Mouse (Mus musculus) activated CD4-positive, CD25-positive, alpha-beta regulatory T cell, adult 4 months (primary cell): Measurements from ENCODE around the gene Stat3. TPM values are rescaled to one million over a fixed set of nuclear protein-coding genes. Genes with fewer than 3 reads are reported as not detected.

Source experiments
- ATAC-seq: one replicate; pipeline ENCODE4 v1.8.0; 2017
- polyA plus RNA-seq, 2 experiments: library from polyadenylated mRNA; unstranded; fragments of 100-300 nt; shearing (Covaris generic); gene quantifications; one replicate each; pipeline ENCODE4 v1.2.1; 2017

Stat3 gene
- polyA plus RNA-seq, 2 experiments from 2014 or later = 71.0 to 82.0 TPM

- no peak for ATAC-seq
These were observed 24.3 kb upstream of the Stat3 start for GRCm38 (mm10) chr11:100963647-100964046.

GRCm38 (mm10) chr11:100962371-100962911 is 23.1 kb upstream of the Stat3 start:
- ATAC-seq = no peak

- no peak for ATAC-seq
These were observed 21.2 kb upstream of the Stat3 start for GRCm38 (mm10) chr11:100960540-100960939.

DNA sequence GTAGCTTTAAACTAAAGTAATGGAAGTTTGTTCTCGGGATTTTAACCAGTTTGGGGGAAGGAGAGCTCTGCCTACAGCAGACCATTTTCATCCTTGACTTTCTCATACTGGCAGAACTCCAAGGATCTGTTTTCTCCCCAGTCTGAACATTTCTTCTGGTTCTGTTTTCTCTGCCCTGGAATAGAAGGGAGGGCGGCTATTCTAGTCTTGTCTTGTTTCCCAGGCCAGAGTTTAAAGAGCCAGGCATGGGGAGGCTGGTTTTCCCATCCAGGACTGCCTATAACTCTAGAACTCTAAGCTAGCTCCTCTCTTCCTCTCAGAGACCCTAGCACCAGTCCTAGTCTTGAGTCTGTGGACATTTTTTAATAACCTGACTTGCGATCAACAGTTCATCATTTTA is 20.5 kb upstream of the Stat3 start:
- no peak for ATAC-seq

DNA sequence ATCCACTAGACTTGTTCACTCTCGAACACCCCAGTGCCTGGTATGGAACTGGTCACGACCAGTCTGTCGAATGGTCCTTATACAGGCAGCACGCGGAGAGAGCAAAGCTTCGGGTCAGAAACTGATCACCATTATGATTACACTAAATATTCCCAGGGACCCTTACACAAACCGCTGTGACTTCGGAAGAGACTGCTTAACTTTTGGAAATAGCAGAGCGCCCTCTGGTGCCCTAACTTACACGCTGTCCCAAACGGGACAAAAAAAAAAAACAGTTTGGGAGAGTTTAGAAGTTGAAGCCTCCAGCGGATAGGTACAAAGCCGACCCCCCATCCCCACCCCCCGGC is 20.1 kb upstream of the Stat3 start:
- ATAC-seq = no peak

DNA sequence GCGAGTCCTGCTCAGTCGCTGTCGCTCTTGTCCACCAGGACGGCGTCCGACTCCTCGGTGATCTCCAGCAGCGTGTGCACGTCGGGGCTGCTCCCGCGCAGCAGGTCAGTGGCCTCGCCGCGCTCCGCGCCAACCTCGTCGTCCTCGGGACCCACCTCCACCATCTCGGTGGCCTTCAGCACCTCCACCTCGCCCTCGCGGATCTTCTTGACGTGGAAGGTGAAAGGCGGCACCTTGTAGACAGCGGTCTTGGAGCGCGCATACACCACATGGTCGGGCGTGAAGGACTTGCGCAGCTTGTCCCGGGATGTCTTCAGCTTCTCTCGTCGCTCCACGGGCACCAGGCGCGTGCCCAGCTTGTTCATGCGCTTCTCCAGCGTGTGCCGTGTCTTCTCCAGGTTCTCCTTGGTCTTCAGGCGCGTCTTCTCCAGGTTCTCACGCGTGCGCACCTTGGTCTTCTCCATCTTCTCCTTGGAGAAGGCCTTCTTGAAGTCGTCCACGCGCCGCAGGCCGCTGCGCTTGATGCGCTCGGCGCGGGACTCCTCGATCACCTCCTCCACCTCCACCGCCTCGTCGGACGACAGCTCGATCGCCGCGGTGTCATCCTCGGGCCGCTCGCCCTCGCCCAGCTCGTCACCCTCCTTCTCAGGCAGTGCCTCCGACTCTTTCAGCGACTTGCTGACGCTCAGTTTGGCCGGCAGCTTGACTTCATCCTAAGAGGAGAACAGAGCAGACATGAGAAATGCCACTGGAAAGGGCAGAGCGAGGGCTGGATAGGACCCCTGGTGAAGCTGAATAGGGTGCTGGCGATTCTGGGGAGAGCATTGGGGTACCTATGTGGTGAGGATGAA is 19.5 kb upstream of the Stat3 start:
- ATAC-seq = no peak

- ATAC-seq = no peak
These were observed 18.7 kb upstream of the Stat3 start for GRCm38 (mm10) chr11:100957915-100958469.

DNA sequence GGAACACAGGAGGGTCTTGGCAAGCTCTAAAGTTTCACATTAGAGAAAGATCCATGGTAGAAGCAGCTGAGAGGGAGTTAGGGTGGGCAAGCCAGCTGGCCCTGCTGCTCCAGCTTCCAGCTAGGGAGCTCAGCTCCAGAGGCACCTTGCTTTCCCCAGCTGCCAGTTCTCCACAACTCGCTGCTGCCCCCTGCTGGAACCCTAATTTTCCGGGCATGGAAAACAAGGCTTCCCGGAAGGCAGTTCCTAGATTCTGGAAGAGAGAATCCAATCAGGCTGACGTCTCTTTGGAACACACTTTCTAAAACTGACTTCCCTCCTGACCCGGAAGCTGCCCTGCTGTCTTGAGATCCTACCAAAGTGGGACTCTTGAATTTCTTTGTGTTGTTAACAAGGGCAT is 17.9 kb upstream of the Stat3 start:
- no peak for ATAC-seq

- no peak for ATAC-seq
These were observed 10.2 kb upstream of the Stat3 start for GRCm38 (mm10) chr11:100949540-100949939.

- ATAC-seq = no peak
These were observed 9.0 kb upstream of the Stat3 start for GRCm38 (mm10) chr11:100948317-100948716.

DNA sequence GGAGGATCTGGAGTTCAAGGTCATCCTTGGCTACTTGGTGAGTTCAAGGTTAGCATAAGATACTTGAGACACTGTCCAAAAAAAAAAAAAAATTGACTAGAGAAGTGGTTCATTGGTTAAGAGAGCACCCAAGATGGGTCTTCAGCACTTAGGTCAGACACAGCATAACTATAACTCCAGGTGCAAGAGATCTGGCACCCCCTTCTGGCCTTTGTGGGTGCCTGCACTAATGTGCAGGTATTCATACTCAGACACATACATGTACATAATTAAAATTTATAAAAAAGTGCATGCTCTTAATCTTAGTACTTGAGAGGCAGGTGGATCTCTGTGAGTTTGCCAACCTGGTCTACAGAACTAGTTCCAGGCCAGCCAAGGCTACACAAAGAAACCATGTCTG is 8.2 kb upstream of the Stat3 start:
- ATAC-seq = no peak

GRCm38 (mm10) chr11:100946862-100947261 is 7.5 kb upstream of the Stat3 start:
- ATAC-seq = no peak

- no peak for ATAC-seq
These were observed 3.0 kb upstream of the Stat3 start for GRCm38 (mm10) chr11:100942388-100942787.

GRCm38 (mm10) chr11:100938711-100939511 is 429 bp downstream of the Stat3 start:
- ATAC-seq = no peak

DNA sequence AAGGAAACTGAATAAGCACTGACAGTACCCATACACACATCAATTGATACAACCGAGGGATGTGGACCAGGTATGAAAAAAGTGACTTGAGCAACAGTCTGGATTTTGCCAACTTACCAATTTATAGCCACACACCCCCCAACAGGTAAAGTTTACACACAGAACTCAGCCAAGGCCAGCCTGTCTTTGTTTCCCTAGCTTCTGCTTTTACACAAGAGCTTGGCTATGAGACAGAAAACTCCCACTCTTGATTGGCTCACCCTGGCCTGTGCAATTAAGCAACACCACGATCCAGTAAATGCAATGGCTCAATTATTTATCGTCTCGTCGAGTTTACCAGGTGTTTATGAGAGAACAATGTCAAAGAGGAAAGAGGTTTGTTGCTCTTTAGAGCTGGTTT is 1.2 kb downstream of the Stat3 start:
- ATAC-seq = no peak

DNA sequence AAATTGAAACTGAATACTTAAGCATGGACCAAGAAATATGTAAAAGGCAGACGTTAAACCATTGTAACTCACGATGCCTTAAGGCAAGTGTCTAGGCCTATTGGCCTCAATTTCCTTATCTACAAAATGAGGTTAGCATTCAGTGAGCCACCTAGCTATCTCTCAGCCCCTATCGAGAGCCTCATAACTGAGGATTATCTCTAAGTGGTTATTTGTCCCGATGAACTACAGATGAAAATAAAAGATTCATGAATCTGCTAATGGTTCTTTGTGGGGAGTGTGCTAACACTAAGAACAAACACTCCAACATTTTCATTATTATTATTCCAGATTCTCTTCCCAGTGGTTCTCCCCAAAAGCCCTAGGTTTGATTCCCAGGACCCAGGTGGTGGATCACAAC is 2.0 kb downstream of the Stat3 start:
- no peak for ATAC-seq

GRCm38 (mm10) chr11:100935373-100936355 is 3.7 kb downstream of the Stat3 start:
- no peak for ATAC-seq

- peak; percentile 87 for ATAC-seq
These were observed 8.0 kb downstream of the Stat3 start for GRCm38 (mm10) chr11:100931254-100931921.

- ATAC-seq = no peak
These were observed 8.7 kb downstream of the Stat3 start for GRCm38 (mm10) chr11:100930611-100931010.

DNA sequence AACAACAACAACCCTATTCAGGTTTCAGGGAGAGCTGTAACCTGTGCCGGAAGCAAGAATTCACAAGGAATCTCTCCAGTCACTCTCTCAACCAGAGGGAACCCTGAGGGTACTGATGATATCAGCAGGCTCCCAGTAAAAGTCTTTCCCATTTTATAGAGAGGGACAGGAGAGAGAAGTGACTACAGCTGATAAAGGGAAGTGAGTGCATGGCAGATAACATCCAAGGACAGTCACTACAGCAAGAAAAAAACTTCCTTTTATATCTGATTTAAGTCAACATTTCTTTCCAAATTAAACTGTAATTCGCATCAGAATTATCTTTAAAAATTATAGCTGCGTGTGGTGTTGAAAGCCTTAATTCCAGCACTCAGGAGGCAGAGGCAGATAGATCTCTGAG is 12.0 kb downstream of the Stat3 start:
- no peak for ATAC-seq

GRCm38 (mm10) chr11:100924386-100924919 is 14.9 kb downstream of the Stat3 start:
- ATAC-seq = no peak
